Mouse (Mus musculus) embryonic facial prominence, embryonic 14.5 days (tissue): ENCODE measurements at regions not wholly inside any gene's neighbourhood (a gene's known extent, or its start where the extent isn't known, plus 50 kb on each side); places are given as distances from the start of the nearest gene placed in this dataset.
A peak's percentile ranks its signal among the peaks of the same experiment; 100 is the strongest.

Experiments used
- ATAC-seq: fragments of 200-750 bp; cut with Nextera tagmentation; 2 replicates; pipeline ENCODE4 v1.8.0; 2017; ENCODE audit warnings: low read depth, moderate number of reproducible peaks, moderate TSS enrichment
- DNase-seq: peaks from one replicate; pipeline ENCODE4 v3.0.0-alpha.2; 2015; ENCODE audit warnings: low spot score
- H3K27ac ChIP-seq: fragments of 300-500 bp; sonication (generic); replicated peaks from 2 replicates; pipeline ENCODE4 v1.5.1; 2014; ENCODE audit warnings: low read depth, mild to moderate bottlenecking, low read length, moderate library complexity
- H3K27me3 ChIP-seq: fragments of 300-500 bp; sonication (generic); replicated peaks from 2 replicates; pipeline ENCODE4 v1.6.1; 2014; ENCODE audit warnings: low read length; ENCODE audit not compliant: control insufficient read depth, insufficient read depth
- H3K36me3 ChIP-seq: fragments of 300-500 bp; sonication (generic); 2 replicates; pipeline ENCODE4 v1.6.1; 2014; ENCODE audit warnings: low read length, mixed read lengths; ENCODE audit not compliant: control insufficient read depth, insufficient read depth
- H3K4me1 ChIP-seq: fragments of 300-500 bp; sonication (generic); 2 replicates; pipeline ENCODE4 v1.6.1; 2014; ENCODE audit warnings: antibody characterized with exemption, low read length; ENCODE audit not compliant: control insufficient read depth, insufficient read depth
- H3K4me2 ChIP-seq: fragments of 300-500 bp; sonication (generic); 2 replicates; pipeline ENCODE4 v1.6.1; 2014; ENCODE audit warnings: low read depth, mild to moderate bottlenecking, low read length, moderate library complexity, mixed read lengths
- H3K4me3 ChIP-seq: fragments of 300-500 bp; sonication (generic); 2 replicates; pipeline ENCODE4 v1.5.1; 2014; ENCODE audit warnings: low read depth, mild to moderate bottlenecking, low read length
- H3K9ac ChIP-seq: fragments of 300-500 bp; sonication (generic); 2 replicates; pipeline ENCODE4 v1.6.1; 2014; ENCODE audit warnings: low read depth, mild to moderate bottlenecking, low read length, moderate library complexity, mixed read lengths
- H3K9me3 ChIP-seq: fragments of 300-500 bp; sonication (generic); 2 replicates; pipeline ENCODE4 v1.6.1; 2016; ENCODE audit warnings: low read length; ENCODE audit not compliant: control insufficient read depth
- WGBS: fragments of 180-500 bp; shearing (Covaris S2); extraction: QIAGEN DNeasy Blood & Tissue Kit; methylation state at CpG from one replicate; pipeline ENCODE4 v1.1.7; 2014; 5-methylcytosine and 5-hydroxymethylcytosine counted together

DNA sequence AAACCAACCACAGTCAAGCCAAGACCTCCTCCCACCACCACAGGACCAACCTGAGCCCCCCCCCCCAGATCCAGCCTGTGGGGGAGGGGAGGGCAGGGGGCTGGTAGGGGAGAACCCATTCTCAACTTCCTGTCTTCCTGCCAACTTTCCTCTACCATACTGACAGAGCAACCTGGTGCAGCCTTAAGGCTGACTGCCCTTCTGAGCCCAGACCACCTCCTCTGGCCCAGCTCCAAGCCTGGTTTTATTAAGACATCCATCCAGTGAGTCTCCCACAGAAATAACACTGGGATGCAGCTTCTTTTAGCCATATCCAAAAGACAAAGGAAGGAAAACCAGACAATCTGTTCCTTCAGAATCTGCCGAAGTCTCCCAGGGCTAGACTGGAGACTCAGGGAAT lies 342.8 kb downstream of the Gm9195 start:
- Histone ChIP-seq H3K36me3 (no peaks in the 10 kb centered on the region), H3K9me3 (no peaks in the 10 kb centered on the region), H3K9ac (no peak overlapping the region), H3K4me1 (no peaks in the 10 kb centered on the region; the same call in 1 of the 2 replicates), H3K4me2 (no peak overlapping the region), H3K27ac (no peak overlapping the region), H3K4me3 (no peak overlapping the region), H3K27me3 (no peaks in the 10 kb centered on the region)
- DNase-seq = no peak
- no peak for ATAC-seq
- 70% methylated on average over 1 of the region's 1 CpGs for WGBS

DNA sequence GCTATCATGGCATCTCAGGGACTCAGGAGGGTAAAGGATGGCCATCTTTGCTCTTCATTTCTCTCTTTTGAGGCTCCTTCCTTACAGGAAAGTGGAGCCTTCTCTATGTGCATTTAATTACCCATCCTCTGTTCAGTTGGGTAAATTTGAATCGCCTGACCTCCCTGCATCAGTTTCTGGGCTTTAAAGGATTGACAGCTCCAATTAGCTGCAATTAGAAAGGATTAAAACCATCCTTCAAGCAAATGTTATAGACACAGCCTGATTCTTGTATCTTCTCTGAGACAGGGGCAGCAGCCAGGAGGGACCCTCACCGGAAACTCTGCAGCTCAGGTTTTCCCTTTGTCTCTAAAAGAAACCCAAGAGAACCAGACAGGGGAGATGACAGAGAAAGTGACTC lies 345.3 kb downstream of the Gm9195 start:
- Histone ChIP-seq H3K36me3 (no peaks in the 10 kb centered on the region), H3K9me3 (no peaks in the 10 kb centered on the region), H3K27ac (no peak overlapping the region), H3K9ac (no peak overlapping the region), H3K4me1 (no peaks in the 10 kb centered on the region; the same call in 1 of the 2 replicates), H3K27me3 (no peaks in the 10 kb centered on the region), H3K4me2 (no peak overlapping the region), H3K4me3 (no peak overlapping the region)
- WGBS = 29% methylated on average over 2 of the region's 2 CpGs
- ATAC-seq = no peak
- DNase-seq = no peak

DNA sequence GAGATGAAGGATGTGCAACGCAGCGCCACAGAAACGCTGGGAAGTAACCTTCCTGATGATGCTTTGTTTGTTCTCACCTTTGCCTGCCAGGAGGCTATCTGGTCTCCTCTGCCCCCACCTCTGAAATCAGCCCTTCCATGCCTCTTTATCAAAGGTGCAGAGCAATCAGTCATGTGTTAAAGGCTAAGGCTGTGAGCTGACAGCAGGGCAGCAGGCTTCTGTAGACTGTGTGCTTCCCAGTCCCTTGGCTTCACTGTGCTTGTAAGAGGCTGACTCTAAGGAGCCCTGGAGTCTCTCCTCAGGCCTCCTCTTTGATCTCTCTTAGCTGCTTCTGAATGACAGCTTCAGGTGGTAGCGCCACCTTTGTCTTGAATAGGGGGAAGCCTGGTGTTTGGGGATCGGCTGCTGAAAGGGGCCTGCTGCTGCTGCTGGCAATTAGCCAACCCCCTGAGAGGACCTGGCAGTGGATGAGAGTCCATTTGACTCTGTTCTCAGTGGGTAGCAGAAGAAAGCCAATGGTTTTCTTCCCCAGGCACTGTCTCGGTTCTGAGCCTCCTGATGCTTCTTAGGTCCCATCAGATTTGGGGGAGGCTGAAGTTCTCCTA lies 348.7 kb downstream of the Gm9195 start:
- no peak for ATAC-seq
- 18% methylated on average over 6 of the region's 6 CpGs for WGBS
- DNase-seq = no peak

DNA sequence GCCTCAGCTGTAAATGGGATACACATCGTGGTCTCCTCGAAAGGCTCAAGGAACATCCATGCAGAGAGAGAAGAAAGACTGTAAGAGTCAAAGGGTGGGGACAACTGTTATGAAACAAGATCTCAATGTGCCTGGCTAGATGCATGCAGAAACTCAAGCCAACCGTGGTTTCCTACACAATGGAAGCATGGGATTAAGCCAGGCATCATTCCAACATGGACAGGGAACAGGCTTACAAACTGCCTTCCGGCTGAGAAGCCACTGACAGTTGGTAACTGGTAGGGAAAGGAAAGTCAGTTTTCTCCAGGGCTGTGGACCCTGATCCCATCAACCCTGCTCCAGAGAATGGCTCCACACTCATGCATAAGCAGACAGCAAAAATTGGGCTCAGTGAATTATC lies 350.5 kb downstream of the Gm9195 start:
- WGBS = 65% methylated on average over 4 of the region's 4 CpGs
- Histone ChIP-seq H3K27ac (no peak overlapping the region), H3K4me2 (no peak overlapping the region), H3K9ac (no peak overlapping the region), H3K4me1 (no peaks in the 10 kb centered on the region), H3K36me3 (no peaks in the 10 kb centered on the region), H3K27me3 (no peaks in the 10 kb centered on the region), H3K4me3 (no peak overlapping the region), H3K9me3 (no peaks in the 10 kb centered on the region)
- DNase-seq (no peak), ATAC-seq (no peak)

More for the DNA sequence above, 348.7 kb downstream of the Gm9195 start:
- H3K36me3 ChIP-seq = no peaks in the 10 kb centered on the region
- no peaks in the 10 kb centered on the region for H3K9me3 ChIP-seq
- H3K4me3 ChIP-seq = no peak overlapping the region
- H3K9ac ChIP-seq = no peak overlapping the region
- no peak overlapping the region for H3K27ac ChIP-seq
- no peak overlapping the region for H3K4me2 ChIP-seq
- H3K4me1 ChIP-seq = no peaks in the 10 kb centered on the region
- H3K27me3 ChIP-seq = no peaks in the 10 kb centered on the region

DNA sequence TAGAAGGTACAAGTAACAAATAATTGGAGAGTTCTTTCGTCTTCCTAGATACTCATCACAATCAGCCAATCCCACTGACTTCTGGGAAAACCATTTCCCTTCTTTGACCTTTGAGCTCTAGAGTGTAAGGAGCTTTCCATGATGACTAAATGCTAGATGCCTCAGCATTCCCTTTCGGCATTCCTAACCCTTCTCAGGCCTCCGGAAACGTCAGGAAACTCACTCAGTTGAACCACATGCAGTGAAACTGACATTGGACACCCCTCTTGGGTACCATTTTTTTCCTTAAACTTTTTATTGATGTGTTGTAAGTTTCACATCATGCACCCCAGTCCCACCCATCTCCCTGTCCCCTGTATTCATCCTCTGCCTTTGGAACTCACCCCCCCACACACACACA lies 361.5 kb downstream of the Gm9195 start:
- no peaks in the 10 kb centered on the region for H3K9me3 ChIP-seq
- no peaks in the 10 kb centered on the region for H3K4me1 ChIP-seq
- H3K4me3 ChIP-seq = no peak overlapping the region
- no peak overlapping the region for H3K27ac ChIP-seq
- no peak for ATAC-seq
- no peak overlapping the region for H3K9ac ChIP-seq
- 51% methylated on average over 4 of the region's 4 CpGs for WGBS
- no peaks in the 10 kb centered on the region for H3K36me3 ChIP-seq
- H3K4me2 ChIP-seq = no peak overlapping the region
- H3K27me3 ChIP-seq = no peaks in the 10 kb centered on the region
- no peak for DNase-seq

DNA sequence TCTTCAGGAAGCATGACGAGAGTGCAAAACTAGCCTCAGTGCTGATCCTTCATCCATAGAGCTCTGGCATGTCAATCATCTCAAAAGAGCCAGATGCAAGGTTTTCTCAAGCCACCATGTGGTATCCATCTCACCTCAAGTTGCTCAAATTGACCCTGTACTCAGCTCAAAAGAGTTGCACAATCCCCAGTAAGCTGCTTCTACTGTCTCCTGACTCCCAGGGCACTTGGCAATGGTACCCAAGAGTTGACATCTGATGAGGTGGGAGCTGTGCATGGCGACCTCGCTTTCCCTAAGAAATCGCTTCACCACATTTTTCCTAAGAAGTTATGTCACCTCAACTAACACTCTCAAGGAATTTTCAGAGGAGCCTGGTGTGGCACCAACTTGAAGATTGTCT lies 369.9 kb downstream of the Gm9195 start:
- H3K9me3 ChIP-seq = no peaks in the 10 kb centered on the region
- ATAC-seq (no peak), DNase-seq (no peak)

DNA sequence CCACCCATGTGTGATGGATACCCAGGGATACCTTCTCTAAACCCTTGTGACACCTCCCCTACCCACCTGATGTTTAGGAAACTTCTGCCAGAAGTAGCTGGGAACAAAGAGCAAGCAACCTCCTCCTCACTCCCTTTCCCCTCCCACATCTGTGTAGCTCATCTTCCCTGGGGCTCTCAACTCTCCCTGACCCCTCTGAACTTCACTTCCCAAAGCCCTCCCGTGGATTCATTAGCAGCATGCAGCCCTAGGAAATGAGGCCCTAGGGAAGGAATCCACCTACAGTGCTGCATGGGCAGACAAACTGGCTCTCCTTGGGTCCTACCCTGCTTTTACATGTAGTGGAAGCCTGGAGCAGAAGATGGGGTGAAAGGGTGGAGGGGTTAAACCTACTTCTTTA lies 370.6 kb downstream of the Gm9195 start:
- Histone ChIP-seq H3K4me2 (no peak overlapping the region), H3K9me3 (no peaks in the 10 kb centered on the region), H3K4me1 (no peaks in the 10 kb centered on the region), H3K27me3 (no peaks in the 10 kb centered on the region), H3K36me3 (no peaks in the 10 kb centered on the region), H3K9ac (no peak overlapping the region), H3K27ac (no peak overlapping the region), H3K4me3 (no peak overlapping the region)
- 0% methylated on average over 1 of the region's 1 CpGs for WGBS
- ATAC-seq (peak; percentile 47; the same call in 1 of the 2 replicates), DNase-seq (peak; percentile 32)

More for the DNA sequence above, 369.9 kb downstream of the Gm9195 start:
- H3K27ac ChIP-seq = no peak overlapping the region
- no peak overlapping the region for H3K9ac ChIP-seq
- H3K4me1 ChIP-seq = no peaks in the 10 kb centered on the region
- H3K36me3 ChIP-seq = no peaks in the 10 kb centered on the region
- H3K27me3 ChIP-seq = no peaks in the 10 kb centered on the region
- WGBS = 74% methylated on average over 4 of the region's 4 CpGs
- no peak overlapping the region for H3K4me2 ChIP-seq
- no peak overlapping the region for H3K4me3 ChIP-seq

DNA sequence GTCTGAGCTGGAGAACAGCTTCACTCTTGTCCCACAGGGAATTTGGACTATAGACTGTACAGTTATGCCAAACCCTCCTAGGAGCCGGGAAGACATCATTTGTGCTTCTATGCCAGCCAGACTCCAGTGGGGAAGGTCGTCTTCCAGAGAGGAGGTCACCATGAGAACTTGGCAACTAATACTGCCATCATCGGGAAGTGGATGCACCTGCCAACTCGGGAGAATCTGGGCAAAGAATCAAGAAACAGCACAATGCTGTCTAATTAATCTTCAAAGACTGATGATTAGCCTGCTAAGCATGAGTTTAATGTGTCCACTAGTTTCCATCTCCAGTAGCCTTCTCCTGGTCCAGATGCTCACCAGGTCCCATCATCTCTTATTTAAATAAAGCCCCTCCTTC lies 374.8 kb downstream of the Gm9195 start:
- no peak overlapping the region for H3K4me2 ChIP-seq
- no peaks in the 10 kb centered on the region for H3K27me3 ChIP-seq
- no peak overlapping the region for H3K4me3 ChIP-seq
- H3K9ac ChIP-seq = no peak overlapping the region
- H3K9me3 ChIP-seq = no peaks in the 10 kb centered on the region
- DNase-seq (no peak), ATAC-seq (no peak)
- 74% methylated on average over 4 of the region's 4 CpGs for WGBS
- no peaks in the 10 kb centered on the region for H3K36me3 ChIP-seq
- no peaks in the 10 kb centered on the region for H3K4me1 ChIP-seq
- H3K27ac ChIP-seq = no peak overlapping the region

DNA sequence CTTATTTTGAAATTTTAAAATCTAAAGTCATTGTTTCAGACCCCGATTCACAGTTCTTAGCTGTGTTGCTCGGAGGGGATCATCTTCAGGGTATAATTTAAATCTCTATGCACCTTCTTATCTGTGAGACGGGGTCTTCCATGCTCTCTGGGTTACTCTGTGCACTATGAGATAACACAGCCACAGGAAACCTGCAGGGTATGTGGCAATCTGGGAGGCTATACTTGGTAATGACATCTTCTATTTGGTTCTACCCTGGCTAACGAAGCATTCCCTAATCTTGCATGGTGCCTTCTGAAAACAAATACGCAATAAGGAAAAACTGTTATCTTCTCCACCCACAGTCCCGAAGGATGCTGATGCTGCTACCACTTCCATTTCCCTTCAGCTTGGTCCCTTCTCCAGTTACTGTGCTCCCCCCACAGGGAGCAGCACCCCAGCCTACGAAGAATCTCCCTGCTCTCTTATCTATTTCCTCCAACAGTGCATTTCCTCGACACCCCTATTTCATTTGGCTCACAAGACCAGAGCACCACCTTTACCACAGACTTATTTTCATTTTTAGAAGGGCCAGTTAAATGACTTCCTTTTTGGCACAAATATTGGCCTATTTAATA lies 378.2 kb downstream of the Gm9195 start:
- Histone ChIP-seq H3K4me2 (no peak overlapping the region), H3K27me3 (no peaks in the 10 kb centered on the region), H3K36me3 (no peaks in the 10 kb centered on the region), H3K9me3 (no peaks in the 10 kb centered on the region), H3K27ac (no peak overlapping the region), H3K4me1 (no peaks in the 10 kb centered on the region), H3K9ac (no peak overlapping the region), H3K4me3 (no peak overlapping the region)
- WGBS = 81% methylated on average over 8 of the region's 8 CpGs
- no peak for DNase-seq
- no peak for ATAC-seq
